Mouse (Mus musculus) CH12.LX (cell line): Measurements from ENCODE around the gene Soga1. TPM values are rescaled to one million over a fixed set of nuclear protein-coding genes. Genes with fewer than 3 reads are reported as not detected.

ENCODE experiments used
- DNase-seq: peaks from one replicate; pipeline ENCODE4 v3.0.0-alpha.2; 2013; ENCODE audit errors: extremely low read depth
- H3K27ac ChIP-seq: 2 replicates; pipeline ENCODE4 v1.5.1; 2012; ENCODE audit warnings: low read depth, mild to moderate bottlenecking, control low read depth, moderate library complexity; ENCODE audit not compliant: insufficient read depth
- H3K27me3 ChIP-seq: replicated peaks from 2 replicates; pipeline ENCODE3; 2012; ENCODE audit warnings: inconsistent platforms
- H3K36me3 ChIP-seq, 2 experiments: replicated peaks in 1 of 2; 2 replicates each; pipeline versions ENCODE3 to v1.6.1; 2012; ENCODE audit warnings: inconsistent platforms in 1 of 2, low read length in 1 of 2, mild to moderate bottlenecking in 1 of 2, mixed read lengths in 1 of 2, moderate library complexity in 1 of 2; ENCODE audit not compliant: control insufficient read depth in 1 of 2, insufficient read depth in 1 of 2
- H3K4me1 ChIP-seq, 2 experiments: 2 replicates each; pipeline ENCODE4 v1.6.1; 2012; ENCODE audit warnings: inconsistent platforms in 1 of 2, moderate library complexity in 1 of 2; ENCODE audit not compliant: insufficient read depth in 2 of 2, control insufficient read depth in 1 of 2
- H3K4me2 ChIP-seq: 2 replicates; pipeline ENCODE4 v1.6.1; 2012; ENCODE audit warnings: low read depth, mild to moderate bottlenecking, control low read depth; ENCODE audit not compliant: poor library complexity, insufficient read depth, severe bottlenecking
- H3K4me3 ChIP-seq, 3 experiments: fragments of 150-350 bp in 1 of 3; sonication (generic) in 1 of 3; replicated peaks in 1 of 3; 2 replicates each; pipeline versions ENCODE3 to v1.5.1; 2011 to 2012; ENCODE audit warnings: low read depth in 2 of 3, low read length in 2 of 3, mild to moderate bottlenecking in 2 of 3, moderate library complexity in 2 of 3, control low read depth in 1 of 3, improper control_type of control experiment in 1 of 3, inconsistent platforms in 1 of 3, mixed read lengths in 1 of 3; ENCODE audit not compliant: poor library complexity in 1 of 3
- H3K79me2 ChIP-seq: replicated peaks from 2 replicates; pipeline ENCODE4 v1.6.1; 2012; ENCODE audit warnings: mild to moderate bottlenecking, moderate library complexity; ENCODE audit not compliant: control insufficient read depth, poor library complexity, insufficient read depth, severe bottlenecking; ENCODE audit errors: extremely low read depth
- H3K9ac ChIP-seq: 2 replicates; pipeline ENCODE4 v1.6.1; 2012; ENCODE audit warnings: low read depth, mild to moderate bottlenecking, control low read depth, moderate library complexity; ENCODE audit not compliant: insufficient read depth
- H3K9me3 ChIP-seq: replicated peaks from 2 replicates; pipeline ENCODE3; 2012; ENCODE audit warnings: low read length, inconsistent platforms, mixed read lengths
- BHLHE40 ChIP-seq: IDR thresholded peaks from 2 replicates; pipeline ENCODE4 v1.6.1; 2011; ENCODE audit warnings: mild to moderate bottlenecking, low read depth, low read length, improper control_type of control experiment
- CHD1 ChIP-seq: IDR thresholded peaks from 2 replicates; pipeline ENCODE4 v1.6.1; 2012; ENCODE audit warnings: low read depth, low read length, improper control_type of control experiment, inconsistent platforms
- CHD2 ChIP-seq: IDR thresholded peaks from 2 replicates; pipeline ENCODE4 v1.6.1; 2011; ENCODE audit warnings: low read length, improper control_type of control experiment
- CTCF ChIP-seq, 2 experiments: IDR thresholded peaks in 1 of 2; conservative IDR thresholded peaks in 1 of 2; 2 replicates each; pipeline ENCODE4 v1.5.1; 2011 to 2012; ENCODE audit warnings: low read depth in 2 of 2, low read length in 2 of 2, improper control_type of control experiment in 1 of 2, inconsistent platforms in 1 of 2, mild to moderate bottlenecking in 1 of 2, moderate library complexity in 1 of 2
- E2F4 ChIP-seq: IDR thresholded peaks from 2 replicates; pipeline ENCODE4 v1.6.1; 2011; ENCODE audit warnings: low read depth, low read length, improper control_type of control experiment; ENCODE audit not compliant: insufficient replicate concordance
- ELF1 ChIP-seq: IDR thresholded peaks from 2 replicates; pipeline ENCODE4 v1.6.1; 2014; ENCODE audit warnings: low read depth, mild to moderate bottlenecking, inconsistent platforms, low read length, improper control_type of control experiment
- EP300 ChIP-seq: IDR thresholded peaks from 2 replicates; pipeline ENCODE4 v1.6.1; 2011; ENCODE audit warnings: low read length, improper control_type of control experiment
- ETS1 ChIP-seq: conservative IDR thresholded peaks from 2 replicates; pipeline ENCODE4 v1.6.1; 2012; ENCODE audit warnings: low read depth, mild to moderate bottlenecking, inconsistent platforms, low read length, improper control_type of control experiment, moderate library complexity
- GABPA ChIP-seq: IDR thresholded peaks from 2 replicates; pipeline ENCODE4 v1.6.1; 2012; ENCODE audit warnings: low read depth, low read length, improper control_type of control experiment, inconsistent platforms; ENCODE audit not compliant: insufficient replicate concordance
- HCFC1 ChIP-seq: IDR thresholded peaks from 2 replicates; pipeline ENCODE4 v1.6.1; 2012; ENCODE audit warnings: low read depth, mild to moderate bottlenecking, inconsistent platforms, low read length, improper control_type of control experiment
- IRF4 ChIP-seq: IDR thresholded peaks from 2 replicates; pipeline ENCODE4 v1.6.1; 2014; ENCODE audit warnings: low read depth, mild to moderate bottlenecking, inconsistent platforms, low read length, improper control_type of control experiment
- JUN ChIP-seq: IDR thresholded peaks from 2 replicates; pipeline ENCODE4 v1.6.1; 2011; ENCODE audit warnings: low read depth, mild to moderate bottlenecking, low read length, improper control_type of control experiment, moderate library complexity; ENCODE audit not compliant: insufficient read depth
- JUND ChIP-seq: conservative IDR thresholded peaks from 2 replicates; pipeline ENCODE4 v1.6.1; 2011; ENCODE audit warnings: low read depth, low read length, improper control_type of control experiment
- KAT2A ChIP-seq: IDR thresholded peaks from 2 replicates; pipeline ENCODE4 v1.6.1; 2012; ENCODE audit warnings: low read length, improper control_type of control experiment, inconsistent platforms; ENCODE audit not compliant: insufficient replicate concordance
- MAFK ChIP-seq: IDR thresholded peaks from 2 replicates; pipeline ENCODE4 v1.6.1; 2011; ENCODE audit warnings: low read length, improper control_type of control experiment; ENCODE audit not compliant: insufficient replicate concordance
- MAX ChIP-seq: IDR thresholded peaks from 2 replicates; pipeline ENCODE4 v1.6.1; 2011; ENCODE audit warnings: low read length, improper control_type of control experiment
- MAZ ChIP-seq: IDR thresholded peaks from 2 replicates; pipeline ENCODE4 v1.6.1; 2012; ENCODE audit warnings: low read depth, mild to moderate bottlenecking, inconsistent platforms, low read length, improper control_type of control experiment, moderate library complexity
- MEF2A ChIP-seq: IDR thresholded peaks from 2 replicates; pipeline ENCODE4 v1.6.1; 2014; ENCODE audit warnings: low read depth, mild to moderate bottlenecking, inconsistent platforms, low read length, improper control_type of control experiment, borderline replicate concordance
- MXI1 ChIP-seq: IDR thresholded peaks from 2 replicates; pipeline ENCODE4 v1.6.1; 2011; ENCODE audit warnings: mild to moderate bottlenecking, low read depth, low read length, improper control_type of control experiment
- MYC ChIP-seq: IDR thresholded peaks from 2 replicates; pipeline ENCODE4 v1.6.1; 2011; ENCODE audit warnings: low read depth, mild to moderate bottlenecking, improper control_type of control experiment, low read length
- NELFE ChIP-seq: IDR thresholded peaks from 2 replicates; pipeline ENCODE4 v1.6.1; 2011; ENCODE audit warnings: low read depth, low read length, improper control_type of control experiment
- NRF1 ChIP-seq: IDR thresholded peaks from 2 replicates; pipeline ENCODE4 v1.6.1; 2014; ENCODE audit warnings: low read depth, mild to moderate bottlenecking, inconsistent platforms, low read length, improper control_type of control experiment, moderate library complexity
- PAX5 ChIP-seq: IDR thresholded peaks from 2 replicates; pipeline ENCODE4 v1.6.1; 2012; ENCODE audit warnings: low read length, inconsistent platforms, mixed read lengths
- POLR2A ChIP-seq: IDR thresholded peaks from 2 replicates; pipeline ENCODE4 v1.6.1; 2011; ENCODE audit warnings: low read depth, mild to moderate bottlenecking, improper control_type of control experiment, low read length
- POLR2AphosphoS2 ChIP-seq: IDR thresholded peaks from 2 replicates; pipeline ENCODE4 v1.6.1; 2011; ENCODE audit warnings: low read depth, low read length, improper control_type of control experiment
- RAD21 ChIP-seq: IDR thresholded peaks from 2 replicates; pipeline ENCODE4 v1.6.1; 2011; ENCODE audit warnings: low read depth, mild to moderate bottlenecking, low read length, improper control_type of control experiment, moderate library complexity
- RCOR1 ChIP-seq: conservative IDR thresholded peaks from 2 replicates; pipeline ENCODE4 v1.6.1; 2012; ENCODE audit warnings: low read depth, mild to moderate bottlenecking, inconsistent platforms, low read length, improper control_type of control experiment
- SIN3A ChIP-seq: IDR thresholded peaks from 2 replicates; pipeline ENCODE4 v1.6.1; 2012; ENCODE audit warnings: low read length, improper control_type of control experiment, inconsistent platforms
- SMC3 ChIP-seq: IDR thresholded peaks from 2 replicates; pipeline ENCODE4 v1.6.1; 2011; ENCODE audit warnings: low read depth, low read length, improper control_type of control experiment
- TBP ChIP-seq: conservative IDR thresholded peaks from 2 replicates; pipeline ENCODE4 v1.6.1; 2011; ENCODE audit warnings: low read depth, low read length, improper control_type of control experiment
- TCF12 ChIP-seq: IDR thresholded peaks from 2 replicates; pipeline ENCODE4 v1.6.1; 2014; ENCODE audit warnings: low read depth, mild to moderate bottlenecking, inconsistent platforms, low read length, improper control_type of control experiment
- UBTF ChIP-seq: IDR thresholded peaks from 2 replicates; pipeline ENCODE4 v1.6.1; 2012; ENCODE audit warnings: low read depth, mild to moderate bottlenecking, inconsistent platforms, low read length, improper control_type of control experiment, moderate library complexity
- USF1 ChIP-seq: IDR thresholded peaks from 2 replicates; pipeline ENCODE4 v1.6.1; 2014; ENCODE audit warnings: low read depth, mild to moderate bottlenecking, inconsistent platforms, low read length, improper control_type of control experiment
- USF2 ChIP-seq: conservative IDR thresholded peaks from 2 replicates; pipeline ENCODE4 v1.6.1; 2011; ENCODE audit warnings: low read depth, low read length, improper control_type of control experiment
- ZC3H11A ChIP-seq: IDR thresholded peaks from 2 replicates; pipeline ENCODE4 v1.6.1; 2012; ENCODE audit warnings: low read depth, mild to moderate bottlenecking, inconsistent platforms, low read length, improper control_type of control experiment
- ZKSCAN1 ChIP-seq: IDR thresholded peaks from 2 replicates; pipeline ENCODE4 v1.6.1; 2012; ENCODE audit warnings: low read depth, inconsistent platforms, low read length, improper control_type of control experiment, borderline replicate concordance
- ZMIZ1 ChIP-seq: IDR thresholded peaks from 2 replicates; pipeline ENCODE4 v1.6.1; 2012; ENCODE audit warnings: low read depth, mild to moderate bottlenecking, inconsistent platforms, low read length, improper control_type of control experiment
- ZNF384 ChIP-seq: IDR thresholded peaks from 2 replicates; pipeline ENCODE4 v1.6.1; 2012; ENCODE audit warnings: low read depth, low read length, improper control_type of control experiment, inconsistent platforms
- dilution Hi-C: fragments of 300-500 bp; cut with MboI; formaldehyde crosslinking; loops from 2 replicates; pipeline ENCODE4 v1.14.3; 2020; ENCODE audit warnings: low sequenced_read_pairs; ENCODE audit not compliant: extremely low pct_unique_long_range_greater_than_20kb, extremely low pct_ligation_motif_present
- in situ Hi-C: fragments of 300-500 bp; cut with MboI; formaldehyde crosslinking; loops from 3 replicates; pipeline ENCODE4 v1.14.3; 2019; ENCODE audit warnings: low sequenced_read_pairs, low pct_ligation_motif_present, low pct_unique_long_range_greater_than_20kb, mixed read lengths
- polyA plus RNA-seq: library from polyadenylated mRNA; unstranded; fragments of >175 nt; gene quantifications from 2 replicates; pipeline ENCODE4 v1.2.1, GENCODE M21; 2012; ENCODE audit warnings: low read depth; ENCODE audit not compliant: insufficient read length
- total RNA-seq, 2 experiments: library from RNA; depleted of rRNA; stranded (reverse); fragments of 300-350 nt in 1 of 2; fragments of >200 nt in 1 of 2; gene quantifications; 2 replicates each; pipeline ENCODE4 v1.2.3; 2012 to 2014

The Soga1 gene
- total and polyA plus RNA-seq, 3 experiments: 0.39 to 2.0 (median 2.0) TPM

GRCm38 (mm10) chr2:157006511-157007233 lies 72.4 kb downstream of the Soga1 start, which contains the start of gene Dsn1:
Gene Dsn1 (minus strand): TSS chr2:157007154.
- Histone ChIP-seq H3K4me3 (peak within 1 kb of the TSS; percentile 74 to 85 (median 75)), H3K4me1 (peaks cover 5 to 38% of the 10 kb centered on the region in 2 experiments; a peak in 3 of 4 replicates), H3K9me3 (no peaks in the 10 kb centered on the region), H3K36me3 (peaks cover 17 to 36% of the 10 kb centered on the region in 2 experiments), H3K4me2 (peak within 1 kb of the TSS; percentile 71), H3K79me2 (no peaks in the 10 kb centered on the region), H3K27ac (peak within 1 kb of the TSS; percentile 70), H3K9ac (peak within 1 kb of the TSS; percentile 84), H3K27me3 (no peaks in the 10 kb centered on the region)
- dilution Hi-C loops (no loop called here), in situ Hi-C loops (no loop called here)
- TF ChIP-seq UBTF: 0 out of 2 replicates have a peak, but pooled peaks have one; percentile 31
- peak; percentile 89 for TF ChIP-seq NELFE
- TF ChIP-seq HCFC1: peak; percentile 53; the same call in 1 of the 2 replicates
- no peak for TF ChIP-seq SMC3
- peak; percentile 61 for TF ChIP-seq TCF12
- no peak; the same call in 1 of the 2 replicates for TF ChIP-seq IRF4
- no peak for TF ChIP-seq ZNF384
- TF ChIP-seq GABPA: no peak
- TF ChIP-seq MAX: peak; percentile 86
- peak; percentile 97 for TF ChIP-seq NRF1
- TF ChIP-seq JUN: 0 out of 2 replicates have a peak, but pooled peaks have one; percentile 15
- peak; percentile 39; the same call in 1 of the 2 replicates for TF ChIP-seq ZMIZ1
- no peak for TF ChIP-seq ETS1
- TF ChIP-seq TBP: peak; percentile 70; the same call in 1 of the 2 replicates
- no peak for TF ChIP-seq CHD1
- 0 out of 2 replicates have a peak, but pooled peaks have one; percentile 26 for TF ChIP-seq MAZ
- TF ChIP-seq POLR2A: peak; percentile 85
- TF ChIP-seq BHLHE40: peak; percentile 89
- peak; percentile 34; the same call in 1 of the 2 replicates for TF ChIP-seq E2F4
- peak; percentile 70 for TF ChIP-seq USF2
- no peak for TF ChIP-seq RAD21
- peak; percentile 85 for TF ChIP-seq ELF1
- peak; percentile 37; the same call in 1 of the 2 replicates for TF ChIP-seq JUND
- peak; percentile 24; the same call in 1 of the 2 replicates for TF ChIP-seq EP300
- TF ChIP-seq MYC: peak; percentile 59; the same call in 1 of the 2 replicates
- peak; percentile 57; the same call in 1 of the 2 replicates for TF ChIP-seq POLR2AphosphoS2
- TF ChIP-seq MEF2A: peak; percentile 37; the same call in 1 of the 2 replicates
- no peak for TF ChIP-seq ZKSCAN1
- no peak for TF ChIP-seq PAX5
- peak; percentile 91 for TF ChIP-seq MXI1
- TF ChIP-seq SIN3A: peak; percentile 89; the same call in 1 of the 2 replicates
- no peak for TF ChIP-seq CHD2
- 0 out of 2 replicates have a peak, but pooled peaks have one; percentile 17 for TF ChIP-seq RCOR1
- TF ChIP-seq ZC3H11A: no peak
- TF ChIP-seq CTCF (conservative IDR thresholded peaks at IDR 0.05 in 1 of 2, IDR thresholded peaks at IDR 0.05 in 1 of 2; ENCODE audit: low read depth in 2 of 2, low read length in 2 of 2): no peak
- peak; percentile 68 for TF ChIP-seq USF1
- TF ChIP-seq KAT2A: peak; percentile 50; the same call in 1 of the 2 replicates
- no peak for TF ChIP-seq MAFK
- peak; percentile 88 for DNase-seq
